Mouse (Mus musculus) R1 (cell line): ENCODE results near the gene Pkn2.

Experiments used
- DNase-seq: peaks from one replicate; pipeline ENCODE4 v3.0.0-alpha.2; 2018; ENCODE audit warnings: low read depth, low spot score

Pkn2 gene

GRCm38 (mm10) chr3:142743973-142744898, 137.6 kb downstream of the Pkn2 start:
- peak; percentile 85 for DNase-seq
